Mouse (Mus musculus) CH12.LX (cell line): ENCODE results near the gene Taar7e. TPM values are rescaled to one million over a fixed set of nuclear protein-coding genes. Genes with fewer than 3 reads are reported as not detected.

Experiments used
- DNase-seq: peaks from one replicate; pipeline ENCODE4 v3.0.0-alpha.2; 2013; ENCODE audit errors: extremely low read depth
- H3K27ac ChIP-seq: 2 replicates; pipeline ENCODE4 v1.5.1; 2012; ENCODE audit warnings: low read depth, mild to moderate bottlenecking, control low read depth, moderate library complexity; ENCODE audit not compliant: insufficient read depth
- H3K27me3 ChIP-seq: replicated peaks from 2 replicates; pipeline ENCODE3; 2012; ENCODE audit warnings: inconsistent platforms
- H3K36me3 ChIP-seq, 2 experiments: replicated peaks in 1 of 2; 2 replicates each; pipeline versions ENCODE3 to v1.6.1; 2012; ENCODE audit warnings: inconsistent platforms in 1 of 2, low read length in 1 of 2, mild to moderate bottlenecking in 1 of 2, mixed read lengths in 1 of 2, moderate library complexity in 1 of 2; ENCODE audit not compliant: control insufficient read depth in 1 of 2, insufficient read depth in 1 of 2
- H3K4me1 ChIP-seq, 2 experiments: 2 replicates each; pipeline ENCODE4 v1.6.1; 2012; ENCODE audit warnings: inconsistent platforms in 1 of 2, moderate library complexity in 1 of 2; ENCODE audit not compliant: insufficient read depth in 2 of 2, control insufficient read depth in 1 of 2
- H3K4me2 ChIP-seq: 2 replicates; pipeline ENCODE4 v1.6.1; 2012; ENCODE audit warnings: low read depth, mild to moderate bottlenecking, control low read depth; ENCODE audit not compliant: poor library complexity, insufficient read depth, severe bottlenecking
- H3K4me3 ChIP-seq, 3 experiments: fragments of 150-350 bp in 1 of 3; sonication (generic) in 1 of 3; replicated peaks in 1 of 3; 2 replicates each; pipeline versions ENCODE3 to v1.5.1; 2011 to 2012; ENCODE audit warnings: low read depth in 2 of 3, low read length in 2 of 3, mild to moderate bottlenecking in 2 of 3, moderate library complexity in 2 of 3, control low read depth in 1 of 3, improper control_type of control experiment in 1 of 3, inconsistent platforms in 1 of 3, mixed read lengths in 1 of 3; ENCODE audit not compliant: poor library complexity in 1 of 3
- H3K79me2 ChIP-seq: replicated peaks from 2 replicates; pipeline ENCODE4 v1.6.1; 2012; ENCODE audit warnings: mild to moderate bottlenecking, moderate library complexity; ENCODE audit not compliant: control insufficient read depth, poor library complexity, insufficient read depth, severe bottlenecking; ENCODE audit errors: extremely low read depth
- H3K9ac ChIP-seq: 2 replicates; pipeline ENCODE4 v1.6.1; 2012; ENCODE audit warnings: low read depth, mild to moderate bottlenecking, control low read depth, moderate library complexity; ENCODE audit not compliant: insufficient read depth
- H3K9me3 ChIP-seq: replicated peaks from 2 replicates; pipeline ENCODE3; 2012; ENCODE audit warnings: low read length, inconsistent platforms, mixed read lengths
- BHLHE40 ChIP-seq: IDR thresholded peaks from 2 replicates; pipeline ENCODE4 v1.6.1; 2011; ENCODE audit warnings: mild to moderate bottlenecking, low read depth, low read length, improper control_type of control experiment
- CHD1 ChIP-seq: IDR thresholded peaks from 2 replicates; pipeline ENCODE4 v1.6.1; 2012; ENCODE audit warnings: low read depth, low read length, improper control_type of control experiment, inconsistent platforms
- CHD2 ChIP-seq: IDR thresholded peaks from 2 replicates; pipeline ENCODE4 v1.6.1; 2011; ENCODE audit warnings: low read length, improper control_type of control experiment
- ELF1 ChIP-seq: IDR thresholded peaks from 2 replicates; pipeline ENCODE4 v1.6.1; 2014; ENCODE audit warnings: low read depth, mild to moderate bottlenecking, inconsistent platforms, low read length, improper control_type of control experiment
- EP300 ChIP-seq: IDR thresholded peaks from 2 replicates; pipeline ENCODE4 v1.6.1; 2011; ENCODE audit warnings: low read length, improper control_type of control experiment
- ETS1 ChIP-seq: conservative IDR thresholded peaks from 2 replicates; pipeline ENCODE4 v1.6.1; 2012; ENCODE audit warnings: low read depth, mild to moderate bottlenecking, inconsistent platforms, low read length, improper control_type of control experiment, moderate library complexity
- GABPA ChIP-seq: IDR thresholded peaks from 2 replicates; pipeline ENCODE4 v1.6.1; 2012; ENCODE audit warnings: low read depth, low read length, improper control_type of control experiment, inconsistent platforms; ENCODE audit not compliant: insufficient replicate concordance
- IRF4 ChIP-seq: IDR thresholded peaks from 2 replicates; pipeline ENCODE4 v1.6.1; 2014; ENCODE audit warnings: low read depth, mild to moderate bottlenecking, inconsistent platforms, low read length, improper control_type of control experiment
- JUND ChIP-seq: conservative IDR thresholded peaks from 2 replicates; pipeline ENCODE4 v1.6.1; 2011; ENCODE audit warnings: low read depth, low read length, improper control_type of control experiment
- KAT2A ChIP-seq: IDR thresholded peaks from 2 replicates; pipeline ENCODE4 v1.6.1; 2012; ENCODE audit warnings: low read length, improper control_type of control experiment, inconsistent platforms; ENCODE audit not compliant: insufficient replicate concordance
- MYC ChIP-seq: IDR thresholded peaks from 2 replicates; pipeline ENCODE4 v1.6.1; 2011; ENCODE audit warnings: low read depth, mild to moderate bottlenecking, improper control_type of control experiment, low read length
- NELFE ChIP-seq: IDR thresholded peaks from 2 replicates; pipeline ENCODE4 v1.6.1; 2011; ENCODE audit warnings: low read depth, low read length, improper control_type of control experiment
- NRF1 ChIP-seq: IDR thresholded peaks from 2 replicates; pipeline ENCODE4 v1.6.1; 2014; ENCODE audit warnings: low read depth, mild to moderate bottlenecking, inconsistent platforms, low read length, improper control_type of control experiment, moderate library complexity
- PAX5 ChIP-seq: IDR thresholded peaks from 2 replicates; pipeline ENCODE4 v1.6.1; 2012; ENCODE audit warnings: low read length, inconsistent platforms, mixed read lengths
- POLR2A ChIP-seq: IDR thresholded peaks from 2 replicates; pipeline ENCODE4 v1.6.1; 2011; ENCODE audit warnings: low read depth, mild to moderate bottlenecking, improper control_type of control experiment, low read length
- POLR2AphosphoS2 ChIP-seq: IDR thresholded peaks from 2 replicates; pipeline ENCODE4 v1.6.1; 2011; ENCODE audit warnings: low read depth, low read length, improper control_type of control experiment
- RAD21 ChIP-seq: IDR thresholded peaks from 2 replicates; pipeline ENCODE4 v1.6.1; 2011; ENCODE audit warnings: low read depth, mild to moderate bottlenecking, low read length, improper control_type of control experiment, moderate library complexity
- SIN3A ChIP-seq: IDR thresholded peaks from 2 replicates; pipeline ENCODE4 v1.6.1; 2012; ENCODE audit warnings: low read length, improper control_type of control experiment, inconsistent platforms
- TCF12 ChIP-seq: IDR thresholded peaks from 2 replicates; pipeline ENCODE4 v1.6.1; 2014; ENCODE audit warnings: low read depth, mild to moderate bottlenecking, inconsistent platforms, low read length, improper control_type of control experiment
- UBTF ChIP-seq: IDR thresholded peaks from 2 replicates; pipeline ENCODE4 v1.6.1; 2012; ENCODE audit warnings: low read depth, mild to moderate bottlenecking, inconsistent platforms, low read length, improper control_type of control experiment, moderate library complexity
- USF1 ChIP-seq: IDR thresholded peaks from 2 replicates; pipeline ENCODE4 v1.6.1; 2014; ENCODE audit warnings: low read depth, mild to moderate bottlenecking, inconsistent platforms, low read length, improper control_type of control experiment
- USF2 ChIP-seq: conservative IDR thresholded peaks from 2 replicates; pipeline ENCODE4 v1.6.1; 2011; ENCODE audit warnings: low read depth, low read length, improper control_type of control experiment
- ZC3H11A ChIP-seq: IDR thresholded peaks from 2 replicates; pipeline ENCODE4 v1.6.1; 2012; ENCODE audit warnings: low read depth, mild to moderate bottlenecking, inconsistent platforms, low read length, improper control_type of control experiment
- ZMIZ1 ChIP-seq: IDR thresholded peaks from 2 replicates; pipeline ENCODE4 v1.6.1; 2012; ENCODE audit warnings: low read depth, mild to moderate bottlenecking, inconsistent platforms, low read length, improper control_type of control experiment
- dilution Hi-C: fragments of 300-500 bp; cut with MboI; formaldehyde crosslinking; loops from 2 replicates; pipeline ENCODE4 v1.14.3; 2020; ENCODE audit warnings: low sequenced_read_pairs; ENCODE audit not compliant: extremely low pct_unique_long_range_greater_than_20kb, extremely low pct_ligation_motif_present
- in situ Hi-C: fragments of 300-500 bp; cut with MboI; formaldehyde crosslinking; loops from 3 replicates; pipeline ENCODE4 v1.14.3; 2019; ENCODE audit warnings: low sequenced_read_pairs, low pct_ligation_motif_present, low pct_unique_long_range_greater_than_20kb, mixed read lengths
- polyA plus RNA-seq: library from polyadenylated mRNA; unstranded; fragments of >175 nt; gene quantifications from 2 replicates; pipeline ENCODE4 v1.2.1, GENCODE M21; 2012; ENCODE audit warnings: low read depth; ENCODE audit not compliant: insufficient read length
- total RNA-seq, 2 experiments: library from RNA; depleted of rRNA; stranded (reverse); fragments of 300-350 nt in 1 of 2; fragments of >200 nt in 1 of 2; gene quantifications; 2 replicates each; pipeline ENCODE4 v1.2.3; 2012 to 2014

Gene Taar7e
- total and polyA plus RNA-seq, 3 experiments: not detected

DNA sequence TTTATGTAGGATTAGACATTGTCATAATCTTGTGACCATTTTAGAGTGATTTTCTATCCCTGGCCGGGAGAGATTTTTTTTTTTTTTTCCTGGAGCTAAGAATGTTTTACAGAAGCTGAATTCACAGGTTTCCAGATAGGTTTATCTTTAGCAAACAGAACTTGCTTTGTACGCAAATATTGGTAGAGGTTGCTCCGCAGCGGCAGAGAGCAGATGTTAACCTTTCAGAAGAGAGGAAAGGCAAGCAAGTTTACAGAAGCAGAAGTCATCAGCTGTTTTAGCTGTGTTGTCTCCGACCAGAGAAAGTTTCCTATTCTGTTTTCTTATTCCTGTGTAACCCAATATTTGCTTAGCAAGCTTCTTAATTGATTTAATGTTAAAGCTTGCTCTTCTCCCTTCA is 49.1 kb downstream of the Taar7e start:
- Histone ChIP-seq H3K27me3 (no peaks in the 10 kb centered on the region), H3K79me2 (no peaks in the 10 kb centered on the region), H3K36me3 (no peaks in the 10 kb centered on the region), H3K27ac (no peak overlapping the region)
- in situ Hi-C loops (no loop called here), dilution Hi-C loops (no loop called here)
- no peak for DNase-seq
- TF ChIP-seq EP300: no peak
- TF ChIP-seq POLR2A: no peak
- TF ChIP-seq TCF12: no peak
- TF ChIP-seq ZMIZ1: no peak
- no peak for TF ChIP-seq USF2
- TF ChIP-seq KAT2A: no peak
- no peak for TF ChIP-seq ZC3H11A
- no peak for TF ChIP-seq NELFE
- TF ChIP-seq BHLHE40: no peak
- TF ChIP-seq MYC: no peak
- TF ChIP-seq UBTF: no peak
- TF ChIP-seq IRF4: no peak
- TF ChIP-seq PAX5: no peak
- TF ChIP-seq, all 38 proteins: peak for 0
- Histone ChIP-seq H3K9ac (no peak overlapping the region), H3K9me3 (no peaks in the 10 kb centered on the region), H3K4me1 (no peaks in the 10 kb centered on the region), H3K4me3 (no peak overlapping the region), H3K4me2 (no peak overlapping the region)

DNA sequence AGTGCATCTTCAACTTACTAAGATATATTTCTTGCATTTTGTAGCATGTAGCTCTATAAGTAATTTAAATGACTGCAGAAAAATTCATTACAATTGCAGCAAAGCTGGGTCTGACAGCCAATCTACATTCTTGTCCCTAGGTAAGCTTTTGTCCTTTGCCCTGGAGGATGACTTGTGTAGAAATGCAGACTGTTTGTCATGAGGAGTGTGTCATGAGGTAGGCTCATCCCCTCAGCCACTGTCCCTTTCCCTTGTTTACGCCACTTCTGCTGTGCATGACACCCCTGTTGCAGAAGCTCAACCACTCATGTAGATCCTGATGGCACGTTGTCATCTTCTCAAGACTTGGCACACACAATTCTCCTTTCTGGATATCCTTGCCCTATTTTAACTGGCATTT is 49.8 kb downstream of the Taar7e start:
- no peaks in the 10 kb centered on the region for H3K36me3 ChIP-seq
- DNase-seq: no peak
- H3K4me2 ChIP-seq: no peak overlapping the region
- TF ChIP-seq TCF12 (no peak), RAD21 (no peak), IRF4 (no peak), MYC (no peak), ZC3H11A (no peak), EP300 (no peak), ELF1 (no peak), SIN3A (no peak), ETS1 (no peak), JUND (no peak), CHD2 (no peak), POLR2AphosphoS2 (no peak), USF2 (no peak), PAX5 (no peak), USF1 (no peak), CHD1 (no peak), GABPA (no peak), NRF1 (no peak), UBTF (no peak)
- in situ Hi-C loops: no loop called here
- H3K27ac ChIP-seq: no peak overlapping the region
- no peaks in the 10 kb centered on the region for H3K27me3 ChIP-seq
- H3K4me1 ChIP-seq: no peaks in the 10 kb centered on the region
- no peak overlapping the region for H3K9ac ChIP-seq
- no peaks in the 10 kb centered on the region for H3K79me2 ChIP-seq
- dilution Hi-C loops: no loop called here
- H3K4me3 ChIP-seq: no peak overlapping the region
- H3K9me3 ChIP-seq: no peaks in the 10 kb centered on the region
